Mouse (Mus musculus) kidney, adult 2 months (tissue): Measurements from ENCODE around the gene H2-T22.

Source experiments
- CTCF ChIP-seq: fragments of 200-500 bp; conservative IDR thresholded peaks from 2 replicates; pipeline ENCODE4 v1.5.1; 2011; ENCODE audit warnings: low read depth, mild to moderate bottlenecking, control low read depth, low read length, moderate library complexity, mixed read lengths; ENCODE audit not compliant: insufficient read depth, insufficient read length
- POLR2A ChIP-seq: fragments of 200-500 bp; IDR thresholded peaks from one replicate; pipeline ENCODE4 v1.6.1; 2011; ENCODE audit warnings: low read depth, low read length, control low read depth

GRCm38 (mm10) chr17:36083870-36084451 is 41.4 kb upstream of the H2-T22 start:
- TF ChIP-seq CTCF, result no peak
- no peak for TF ChIP-seq POLR2A
